Mouse (Mus musculus): Measurements from ENCODE around the gene Hspa1b. TPM values are rescaled to one million over a fixed set of nuclear protein-coding genes. Genes with fewer than 3 reads are reported as not detected.
"Not testable (repeated sequence)": the region's sequence is repeated elsewhere in the genome, so short reads cannot be mapped to it uniquely, and the experiment has no call there.

Hspa1b gene
- polyA plus RNA-seq, 1 experiment from 2014 or later: not detected

GRCm38 (mm10) chr17:34960702-34961493 lies 1.9 kb upstream of the Hspa1b start:
- ATAC-seq (ENCODE audit: low FRiP score, low read depth): no peak
- no peak overlapping the region for H3K9ac ChIP-seq (replicated peaks)
- no peak overlapping the region for H3K4me2 ChIP-seq (replicated peaks)
- peaks cover 11% of the 10 kb centered on the region for H3K4me1 ChIP-seq
- H3K9me3 ChIP-seq: no peaks in the 10 kb centered on the region
- no peaks in the 10 kb centered on the region for H3K36me3 ChIP-seq
- no peak overlapping the region for H3K27ac ChIP-seq (replicated peaks)
- no peak overlapping the region for H3K4me3 ChIP-seq
- peaks cover 51% of the 10 kb centered on the region for H3K27me3 ChIP-seq

GRCm38 (mm10) chr17:34959881-34960515 lies 960 bp upstream of the Hspa1b start:
- H3K4me1 ChIP-seq: peaks cover 11% of the 10 kb centered on the region
- peak overlapping the region; percentile 49 for H3K4me3 ChIP-seq
- ATAC-seq (ENCODE audit: low FRiP score, low read depth): peak; percentile 17; the same call in 1 of the 2 replicates
- H3K9me3 ChIP-seq: no peaks in the 10 kb centered on the region
- H3K27me3 ChIP-seq: peaks cover 59% of the 10 kb centered on the region
- peak overlapping the region; percentile 66 for H3K9ac ChIP-seq (replicated peaks)
- no peak overlapping the region for H3K27ac ChIP-seq (replicated peaks)
- WGBS: 13% methylated on average over 12 of the region's 12 CpGs
- peak overlapping the region; percentile 80 for H3K4me2 ChIP-seq (replicated peaks)
- H3K36me3 ChIP-seq: no peaks in the 10 kb centered on the region

DNA sequence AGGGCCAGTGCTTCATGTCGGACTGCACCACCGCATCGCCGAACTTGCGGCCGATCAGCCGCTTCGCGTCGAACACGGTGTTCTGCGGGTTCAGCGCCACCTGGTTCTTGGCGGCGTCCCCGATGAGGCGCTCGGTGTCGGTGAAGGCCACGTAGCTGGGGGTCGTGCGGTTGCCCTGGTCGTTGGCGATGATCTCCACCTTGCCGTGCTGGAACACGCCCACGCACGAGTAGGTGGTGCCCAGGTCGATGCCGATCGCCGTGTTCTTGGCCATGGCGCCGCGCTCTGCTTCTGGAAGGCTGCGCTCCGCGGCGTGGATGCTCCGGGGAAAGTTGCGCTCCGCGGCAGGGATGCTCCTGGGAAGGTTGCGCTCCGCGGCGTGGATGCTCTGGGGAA lies 306 bp downstream of the Hspa1b start:
- ATAC-seq (ENCODE audit: low FRiP score, low read depth): peak; percentile 51
- peaks cover 60% of the 10 kb centered on the region for H3K27me3 ChIP-seq

GRCm38 (mm10) chr17:34957966-34958365 lies 1.1 kb downstream of the Hspa1b start:
- peaks cover 58% of the 10 kb centered on the region for H3K27me3 ChIP-seq
- not testable (repeated sequence) for H3K4me3 ChIP-seq; H3K9me3 ChIP-seq; H3K9ac ChIP-seq (replicated peaks); ATAC-seq (ENCODE audit: low FRiP score, low read depth); H3K36me3 ChIP-seq; H3K27ac ChIP-seq (replicated peaks); H3K4me2 ChIP-seq (replicated peaks)
- H3K4me1 ChIP-seq: peaks cover 11% of the 10 kb centered on the region
- WGBS: 26% methylated on average over 28 of the region's 40 CpGs

More for the DNA sequence above, 306 bp downstream of the Hspa1b start:
- H3K4me1 ChIP-seq: peaks cover 11% of the 10 kb centered on the region
- WGBS: 1% methylated on average over 29 of the region's 47 CpGs
- not testable (repeated sequence) for H3K9me3 ChIP-seq; H3K9ac ChIP-seq (replicated peaks); H3K27ac ChIP-seq (replicated peaks); H3K36me3 ChIP-seq
- H3K4me3 ChIP-seq: peak overlapping the region; percentile 49
- H3K4me2 ChIP-seq (replicated peaks): peak overlapping the region; percentile 80

DNA sequence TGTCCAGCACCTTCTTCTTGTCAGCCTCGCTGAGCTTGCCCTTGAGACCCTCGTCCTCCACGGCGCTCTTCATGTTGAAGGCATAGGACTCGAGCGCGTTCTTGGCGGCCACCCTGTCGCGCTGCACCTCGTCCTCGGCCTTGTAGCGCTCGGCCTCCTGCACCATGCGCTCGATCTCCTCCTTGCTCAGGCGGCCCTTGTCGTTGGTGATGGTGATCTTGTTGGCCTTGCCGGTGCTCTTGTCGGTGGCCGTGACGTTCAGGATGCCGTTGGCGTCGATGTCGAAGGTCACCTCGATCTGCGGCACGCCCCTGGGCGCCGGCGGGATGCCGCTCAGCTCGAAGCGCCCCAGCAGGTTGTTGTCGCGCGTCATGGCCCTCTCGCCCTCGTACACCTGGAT lies 1.7 kb downstream of the Hspa1b start:
- H3K4me1 ChIP-seq: peaks cover 11% of the 10 kb centered on the region
- ATAC-seq (ENCODE audit: low FRiP score, low read depth); H3K9ac ChIP-seq (replicated peaks); H3K4me3 ChIP-seq; H3K4me2 ChIP-seq (replicated peaks); H3K9me3 ChIP-seq; H3K27ac ChIP-seq (replicated peaks); H3K36me3 ChIP-seq: not testable (repeated sequence)
- H3K27me3 ChIP-seq: peaks cover 51% of the 10 kb centered on the region
- 17% methylated on average over 36 of the region's 40 CpGs for WGBS

DNA sequence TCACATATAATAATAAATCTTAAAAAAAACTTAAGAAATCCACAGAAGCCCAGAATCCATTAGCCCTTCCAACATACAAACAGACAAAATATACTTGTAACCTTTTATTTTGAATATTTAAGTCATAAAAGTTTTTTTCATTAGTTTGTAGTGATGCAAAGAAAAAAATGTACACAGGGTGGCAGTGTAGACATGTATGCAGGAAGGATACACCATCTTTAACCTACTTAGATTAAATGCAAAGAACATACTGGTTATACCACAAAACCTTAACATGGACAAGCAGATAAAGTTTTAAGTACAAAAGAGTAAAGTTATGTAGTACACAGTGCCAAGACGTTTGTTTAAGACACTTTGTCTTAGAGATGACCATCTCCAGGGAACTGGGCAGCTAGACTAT lies 2.7 kb downstream of the Hspa1b start:
- Histone ChIP-seq H3K36me3 (no peaks in the 10 kb centered on the region), H3K27ac (replicated peaks) (no peak overlapping the region), H3K9me3 (no peaks in the 10 kb centered on the region), H3K4me3 (no peak overlapping the region), H3K4me2 (replicated peaks) (no peak overlapping the region), H3K27me3 (peaks cover 42% of the 10 kb centered on the region), H3K4me1 (peaks cover 11% of the 10 kb centered on the region), H3K9ac (replicated peaks) (no peak overlapping the region)
- 58% methylated on average over 1 of the region's 1 CpGs for WGBS
- no peak for ATAC-seq (ENCODE audit: low FRiP score, low read depth)

GRCm38 (mm10) chr17:34955884-34956283 lies 3.2 kb downstream of the Hspa1b start:
- Histone ChIP-seq H3K27ac (replicated peaks) (no peak overlapping the region), H3K4me3 (no peak overlapping the region), H3K4me2 (replicated peaks) (no peak overlapping the region), H3K4me1 (peaks cover 12% of the 10 kb centered on the region), H3K9me3 (no peaks in the 10 kb centered on the region), H3K36me3 (peaks cover 1% of the 10 kb centered on the region; the same call in 1 of the 2 replicates), H3K9ac (replicated peaks) (no peak overlapping the region), H3K27me3 (peaks cover 39% of the 10 kb centered on the region)
- ATAC-seq (ENCODE audit: low FRiP score, low read depth): no peak
- WGBS: 80% methylated on average over 3 of the region's 3 CpGs

- Histone ChIP-seq H3K9ac (replicated peaks) (0 out of 2 replicates have a peak overlapping the region, but pooled peaks have one; percentile 2), H3K4me3 (no peak overlapping the region), H3K27me3 (peaks cover 30% of the 10 kb centered on the region), H3K27ac (replicated peaks) (no peak overlapping the region), H3K9me3 (no peaks in the 10 kb centered on the region), H3K4me1 (peaks cover 16% of the 10 kb centered on the region), H3K4me2 (replicated peaks) (no peak overlapping the region), H3K36me3 (peaks cover 12% of the 10 kb centered on the region)
- WGBS: 85% methylated on average over 4 of the region's 4 CpGs
- no peak for ATAC-seq (ENCODE audit: low FRiP score, low read depth)
Observed at GRCm38 (mm10) chr17:34954831-34955230, 4.2 kb downstream of the Hspa1b start.

DNA sequence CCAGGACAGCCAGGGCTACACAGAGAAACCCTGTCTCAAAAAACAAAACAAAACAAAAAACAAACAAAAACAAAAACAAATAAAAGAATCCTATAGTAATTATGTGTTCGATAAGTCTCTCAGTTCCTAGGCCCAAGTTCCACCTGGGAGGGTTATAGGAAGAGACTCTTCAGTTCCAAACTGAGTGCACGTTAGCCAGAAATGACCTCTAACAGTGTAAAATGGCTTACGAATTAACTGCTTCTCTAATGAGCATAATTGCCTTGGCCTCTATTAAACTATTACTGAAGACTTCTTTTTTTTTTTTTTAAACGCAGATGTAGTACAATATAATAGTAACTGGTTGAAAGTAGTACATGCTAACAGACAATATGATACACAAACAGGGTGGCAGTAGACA lies 5.1 kb downstream of the Hspa1b start:
- Histone ChIP-seq H3K9me3 (no peaks in the 10 kb centered on the region), H3K4me3 (no peak overlapping the region), H3K4me2 (replicated peaks) (no peak overlapping the region), H3K27ac (replicated peaks) (no peak overlapping the region), H3K4me1 (peaks cover 10% of the 10 kb centered on the region), H3K9ac (replicated peaks) (no peak overlapping the region), H3K36me3 (peaks cover 18% of the 10 kb centered on the region), H3K27me3 (peaks cover 29% of the 10 kb centered on the region)
- no peak for ATAC-seq (ENCODE audit: low FRiP score, low read depth)
- 92% methylated on average over 4 of the region's 4 CpGs for WGBS

- Histone ChIP-seq H3K27ac (replicated peaks) (peak overlapping the region; percentile 88; the same call in 1 of the 2 replicates), H3K36me3 (peaks cover 18% of the 10 kb centered on the region), H3K4me1 (peaks cover 10% of the 10 kb centered on the region), H3K9me3 (no peaks in the 10 kb centered on the region), H3K4me3 (0 out of 2 replicates have a peak overlapping the region, but pooled peaks have one; percentile 80), H3K4me2 (replicated peaks) (0 out of 2 replicates have a peak overlapping the region, but pooled peaks have one; percentile 41), H3K9ac (replicated peaks) (no peak overlapping the region), H3K27me3 (peaks cover 29% of the 10 kb centered on the region)
- no peak for ATAC-seq (ENCODE audit: low FRiP score, low read depth)
- WGBS: 93% methylated on average over 3 of the region's 3 CpGs
Observed at GRCm38 (mm10) chr17:34953258-34953657, 5.8 kb downstream of the Hspa1b start.

- peak; percentile 85 for ATAC-seq (ENCODE audit: low FRiP score, low read depth)
- H3K4me2 ChIP-seq (replicated peaks): peak overlapping the region; percentile 70
- under 1% methylated on average over 23 of the region's 23 CpGs for WGBS
Observed at GRCm38 (mm10) chr17:34952378-34953040, 6.5 kb downstream of the Hspa1b start.

More at GRCm38 (mm10) chr17:34952378-34953040, 6.5 kb downstream of the Hspa1b start:
- H3K9ac ChIP-seq (replicated peaks): peak overlapping the region; percentile 97
- H3K36me3 ChIP-seq: peaks cover 18% of the 10 kb centered on the region
- H3K4me3 ChIP-seq: peak overlapping the region; percentile 80
- H3K9me3 ChIP-seq: no peaks in the 10 kb centered on the region
- peak overlapping the region; percentile 88 for H3K27ac ChIP-seq (replicated peaks)
- H3K27me3 ChIP-seq: peaks cover 26% of the 10 kb centered on the region
- H3K4me1 ChIP-seq: peaks cover 10% of the 10 kb centered on the region
